Mouse (Mus musculus) heart, embryonic 13.5 days (tissue): ENCODE measurements around the gene Nucb1. TPM values are rescaled to one million over a fixed set of nuclear protein-coding genes. Genes with fewer than 3 reads are reported as not detected.
"Not testable (repeated sequence)": the region's sequence is repeated elsewhere in the genome, so short reads cannot be mapped to it uniquely, and the experiment has no call there.

Experiments used
- ATAC-seq: fragments of 200-750 bp; cut with Nextera tagmentation; 2 replicates; pipeline ENCODE4 v1.8.0; 2017; ENCODE audit warnings: moderate TSS enrichment; ENCODE audit not compliant: insufficient number of reproducible peaks, low FRiP score, low TSS enrichment; ENCODE audit errors: extremely low read depth
- H3K27ac ChIP-seq: fragments of 300-500 bp; sonication (generic); replicated peaks from 2 replicates; pipeline ENCODE4 v1.5.1; 2015; ENCODE audit warnings: moderate library complexity, mild to moderate bottlenecking, inconsistent platforms
- H3K27me3 ChIP-seq: fragments of 300-500 bp; sonication (generic); replicated peaks from 2 replicates; pipeline ENCODE4 v1.6.1; 2015; ENCODE audit warnings: mild to moderate bottlenecking, inconsistent platforms
- H3K36me3 ChIP-seq: fragments of 300-500 bp; sonication (generic); 2 replicates; pipeline ENCODE4 v1.6.1; 2015; ENCODE audit warnings: mild to moderate bottlenecking, inconsistent platforms
- H3K4me1 ChIP-seq: fragments of 300-500 bp; sonication (generic); 2 replicates; pipeline ENCODE4 v1.6.1; 2015; ENCODE audit warnings: inconsistent platforms
- H3K4me2 ChIP-seq: fragments of 300-500 bp; sonication (generic); 2 replicates; pipeline ENCODE4 v1.6.1; 2015; ENCODE audit warnings: inconsistent platforms, mild to moderate bottlenecking, moderate library complexity
- H3K4me3 ChIP-seq: fragments of 300-500 bp; sonication (generic); 2 replicates; pipeline ENCODE4 v1.5.1; 2015; ENCODE audit warnings: moderate library complexity, mild to moderate bottlenecking, inconsistent platforms
- H3K9ac ChIP-seq: fragments of 300-500 bp; sonication (generic); 2 replicates; pipeline ENCODE4 v1.6.1; 2015; ENCODE audit warnings: inconsistent platforms, mild to moderate bottlenecking, moderate library complexity
- H3K9me3 ChIP-seq: fragments of 300-500 bp; sonication (generic); 2 replicates; pipeline ENCODE4 v1.6.1; 2016; ENCODE audit warnings: inconsistent platforms
- WGBS: fragments of 180-500 bp; shearing (Covaris S2); methylation state at CpG from one replicate; pipeline ENCODE4 v1.1.7; 2015; ENCODE audit warnings: mixed read lengths; 5-methylcytosine and 5-hydroxymethylcytosine counted together
- polyA plus RNA-seq: library from polyadenylated mRNA; unstranded; fragments of >200 nt; fragmentation: Nextera tagmentation; extraction: Ambion mirVana; gene quantifications from 2 replicates; pipeline ENCODE4 v1.2.1, GENCODE M21; 2015

Gene Nucb1
- polyA plus RNA-seq, 1 experiment from 2014 or later = 175 TPM

- H3K36me3 ChIP-seq = peaks cover 19% of the 10 kb centered on the region
- no peaks in the 10 kb centered on the region for H3K27me3 ChIP-seq
- WGBS = 9% methylated on average over 37 of the region's 38 CpGs
- H3K4me1 ChIP-seq = peaks cover 29% of the 10 kb centered on the region
- H3K9ac ChIP-seq = peak within 1 kb of the TSS; percentile 84
- H3K4me3 ChIP-seq = peak within 1 kb of the TSS; percentile 62
- H3K9me3 ChIP-seq = no peaks in the 10 kb centered on the region
- H3K4me2 ChIP-seq = peak within 1 kb of the TSS; percentile 78
- peak; percentile 28; the same call in 1 of the 2 replicates for ATAC-seq
- H3K27ac ChIP-seq = peak within 1 kb of the TSS; percentile 58
Observed at GRCm38 (mm10) chr7:45488293-45489204, 21.7 kb downstream of the Nucb1 start, which contains the start of gene Dhdh. TSS of gene Dhdh (minus strand) at chr7:45488805.

DNA sequence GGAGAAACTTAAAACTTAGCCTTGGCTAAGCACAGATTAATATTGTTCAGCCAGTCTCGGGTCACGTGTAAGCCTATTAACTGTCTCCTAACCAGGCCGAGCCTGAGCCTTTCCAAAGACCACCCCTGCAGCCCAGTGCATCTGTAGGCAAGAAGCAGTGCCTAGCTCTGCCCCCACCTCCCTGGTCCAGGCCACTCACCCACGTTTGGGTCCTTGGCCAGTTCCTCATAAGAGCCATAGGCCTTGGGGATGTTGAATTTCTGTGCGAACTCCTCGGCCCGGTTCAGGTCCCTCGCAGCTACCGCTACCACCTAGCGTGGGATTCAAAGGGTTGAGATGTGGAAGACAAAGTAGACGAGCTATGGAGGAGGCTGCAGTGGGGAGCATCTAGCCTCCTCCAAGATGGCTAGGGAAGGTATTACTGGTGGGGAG is 22.3 kb downstream of the Nucb1 start:
- H3K9me3 ChIP-seq = no peaks in the 10 kb centered on the region
- peak overlapping the region; percentile 78 for H3K4me2 ChIP-seq
- no peaks in the 10 kb centered on the region for H3K27me3 ChIP-seq
- peak overlapping the region; percentile 58; the same call in 1 of the 2 replicates for H3K27ac ChIP-seq
- H3K4me3 ChIP-seq = peak overlapping the region; percentile 62
- peaks cover 29% of the 10 kb centered on the region for H3K4me1 ChIP-seq
- 42% methylated on average over 11 of the region's 11 CpGs for WGBS
- ATAC-seq = no peak
- peaks cover 12% of the 10 kb centered on the region for H3K36me3 ChIP-seq
- peak overlapping the region; percentile 84 for H3K9ac ChIP-seq

DNA sequence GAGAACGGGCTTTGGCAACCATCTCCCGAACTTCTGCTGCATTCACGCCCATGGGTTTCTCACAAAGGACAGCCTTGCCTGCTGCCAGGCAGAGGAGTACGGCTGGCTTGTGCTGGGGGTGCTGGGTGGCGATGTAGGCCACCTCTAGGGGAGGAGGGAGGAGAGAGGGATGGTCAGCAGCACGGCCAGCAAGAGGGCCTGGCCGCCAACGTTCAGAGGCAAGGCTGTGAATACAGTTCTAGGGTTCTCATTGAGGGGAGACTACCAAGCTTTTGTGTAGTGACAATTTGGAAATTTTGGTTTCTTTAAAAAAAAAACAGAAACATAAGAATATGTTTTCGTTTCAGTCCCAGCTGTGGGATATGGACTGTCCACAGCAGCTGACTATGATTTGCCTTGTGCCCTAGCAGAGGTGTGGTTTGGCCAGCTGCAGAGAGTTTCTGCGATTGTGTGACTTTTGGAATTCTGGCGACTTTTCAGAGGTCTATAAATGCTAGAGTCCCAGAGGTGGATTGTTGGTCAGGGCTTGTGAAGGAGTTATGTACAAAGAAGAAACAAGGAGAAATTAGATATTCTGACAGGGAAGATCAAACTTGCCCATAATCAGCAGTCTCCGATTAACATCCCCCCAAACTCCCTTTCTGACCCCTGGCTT is 23.3 kb downstream of the Nucb1 start, which contains the start of gene Gm45808:
Gm45808 (minus strand) TSS at position 51 of the 655 bp plus-strand sequence.
- no peak for ATAC-seq

DNA sequence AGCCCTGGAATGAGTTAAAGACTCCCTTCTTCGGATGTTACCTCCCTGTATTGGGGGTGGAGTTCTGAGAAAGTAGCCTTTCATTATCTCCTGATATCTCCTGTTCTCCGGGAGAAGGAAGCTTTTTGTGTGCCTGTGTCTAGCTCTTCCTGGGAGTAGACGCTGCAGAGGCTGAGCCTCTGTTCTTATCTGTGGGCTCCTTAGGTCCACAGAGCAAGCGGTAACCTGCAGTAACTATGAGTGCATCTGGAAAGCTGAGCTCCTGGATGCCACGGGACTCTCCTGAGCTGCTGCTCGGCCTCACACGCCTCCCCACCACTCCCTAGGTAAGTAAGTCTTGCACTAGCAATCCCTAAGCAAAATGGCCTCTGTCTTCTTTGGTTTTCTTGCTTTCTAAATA is 24.0 kb downstream of the Nucb1 start:
- H3K4me2 ChIP-seq = no peak overlapping the region
- peaks cover 24% of the 10 kb centered on the region for H3K4me1 ChIP-seq
- WGBS = 47% methylated on average over 7 of the region's 7 CpGs
- no peak for ATAC-seq
- H3K36me3 ChIP-seq = 0 out of 2 replicates have a peak, but pooled peaks cover 2% of the 10 kb centered on the region
- H3K4me3 ChIP-seq = no peak overlapping the region
- H3K9me3 ChIP-seq = no peaks in the 10 kb centered on the region
- H3K27ac ChIP-seq = no peak overlapping the region
- no peaks in the 10 kb centered on the region for H3K27me3 ChIP-seq
- H3K9ac ChIP-seq = no peak overlapping the region

More for the DNA sequence above, 23.3 kb downstream of the Nucb1 start, which contains the start of gene Gm45808:
- no peak within 1 kb of the TSS for H3K9ac ChIP-seq
- H3K36me3 ChIP-seq = peaks cover 2% of the 10 kb centered on the region; the same call in 1 of the 2 replicates
- WGBS = 83% methylated on average over 12 of the region's 12 CpGs
- no peaks in the 10 kb centered on the region for H3K27me3 ChIP-seq
- H3K27ac ChIP-seq = no peak within 1 kb of the TSS
- H3K9me3 ChIP-seq = no peaks in the 10 kb centered on the region
- no peak within 1 kb of the TSS for H3K4me3 ChIP-seq
- H3K4me1 ChIP-seq = peaks cover 29% of the 10 kb centered on the region
- peak within 1 kb of the TSS; percentile 78; the same call in 1 of the 2 replicates for H3K4me2 ChIP-seq

GRCm38 (mm10) chr7:45484985-45485384 is 25.2 kb downstream of the Nucb1 start:
- WGBS = 85% methylated on average over 5 of the region's 5 CpGs
- not testable (repeated sequence) for ATAC-seq, H3K9me3 ChIP-seq, H3K36me3 ChIP-seq, H3K27me3 ChIP-seq, H3K4me2 ChIP-seq, H3K4me3 ChIP-seq, H3K27ac ChIP-seq, H3K9ac ChIP-seq
- peaks cover 18% of the 10 kb centered on the region for H3K4me1 ChIP-seq

- Histone ChIP-seq H3K4me2 (no peak overlapping the region), H3K9me3 (no peaks in the 10 kb centered on the region), H3K27me3 (no peaks in the 10 kb centered on the region), H3K4me1 (no peaks in the 10 kb centered on the region), H3K36me3 (0 out of 2 replicates have a peak, but pooled peaks cover 5% of the 10 kb centered on the region), H3K4me3 (no peak overlapping the region), H3K27ac (no peak overlapping the region), H3K9ac (no peak overlapping the region)
- WGBS = 68% methylated on average over 1 of the region's 1 CpGs
- no peak for ATAC-seq
Observed at GRCm38 (mm10) chr7:45482166-45482565, 28.0 kb downstream of the Nucb1 start.

DNA sequence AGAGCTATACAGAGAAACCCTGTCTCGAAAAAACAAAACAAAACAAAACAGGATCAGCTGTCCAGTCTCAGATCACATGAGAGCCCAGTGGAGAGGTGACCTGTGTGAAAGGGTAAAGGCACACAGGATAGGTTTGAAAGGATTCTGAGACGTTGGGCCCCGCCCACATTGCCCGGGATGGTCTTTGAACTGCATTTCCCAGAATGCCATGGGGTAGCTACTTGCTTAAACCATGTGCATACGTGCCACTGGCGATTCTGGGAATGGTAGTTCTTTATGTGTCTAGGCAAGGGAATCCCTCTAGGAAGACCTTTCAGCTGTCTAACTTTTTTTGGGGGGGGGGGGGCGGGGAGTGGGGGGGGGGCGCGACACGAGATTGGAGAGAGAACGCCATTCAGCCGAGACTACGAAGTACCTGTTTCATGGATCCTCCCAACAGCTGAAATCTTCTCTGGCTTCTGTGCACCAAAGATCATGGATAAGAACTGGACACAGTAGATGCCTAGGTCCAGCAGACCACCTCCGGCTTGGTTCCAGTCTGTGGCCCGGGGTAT is 28.8 kb downstream of the Nucb1 start, which contains the start of gene Tulp2:
Tulp2 (plus strand) TSS at position 504 of the 554 bp plus-strand sequence.
- WGBS = 49% methylated on average over 15 of the region's 15 CpGs
- Histone ChIP-seq H3K9me3 (no peaks in the 10 kb centered on the region), H3K27me3 (no peaks in the 10 kb centered on the region), H3K4me1 (no peaks in the 10 kb centered on the region), H3K9ac (no peak within 1 kb of the TSS), H3K27ac (no peak within 1 kb of the TSS), H3K4me3 (no peak within 1 kb of the TSS), H3K4me2 (no peak within 1 kb of the TSS), H3K36me3 (0 out of 2 replicates have a peak, but pooled peaks cover 5% of the 10 kb centered on the region)
- ATAC-seq = peak; percentile 74; the same call in 1 of the 2 replicates

GRCm38 (mm10) chr7:45480310-45480709 is 29.9 kb downstream of the Nucb1 start:
- ATAC-seq, H3K27ac ChIP-seq, H3K4me3 ChIP-seq, H3K4me2 ChIP-seq, H3K27me3 ChIP-seq, H3K4me1 ChIP-seq, H3K9ac ChIP-seq, H3K36me3 ChIP-seq, H3K9me3 ChIP-seq: not testable (repeated sequence)
- WGBS = 72% methylated on average over 3 of the region's 4 CpGs

DNA sequence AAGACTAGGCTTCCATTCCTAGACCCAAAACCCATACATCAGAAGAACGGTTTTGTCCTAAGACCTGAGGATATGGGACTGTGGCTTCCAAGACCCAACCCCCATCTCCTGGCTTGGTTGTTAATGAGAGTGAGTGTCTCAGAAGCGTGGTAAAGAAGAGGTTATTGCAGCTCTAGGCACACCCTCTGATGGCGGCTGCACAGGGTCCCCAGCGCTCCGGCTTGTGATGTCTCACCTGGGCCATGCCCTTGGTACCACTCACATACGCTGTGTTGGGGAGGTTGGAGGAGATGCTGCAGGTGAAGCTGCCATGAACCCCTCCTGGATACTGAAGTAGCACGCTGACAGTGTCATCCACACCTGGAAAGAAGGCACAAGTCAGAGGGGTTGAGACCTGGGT is 31.4 kb downstream of the Nucb1 start:
- Histone ChIP-seq H3K36me3 (0 out of 2 replicates have a peak, but pooled peaks cover 4% of the 10 kb centered on the region), H3K9me3 (no peaks in the 10 kb centered on the region), H3K4me1 (0 out of 2 replicates have a peak, but pooled peaks cover 3% of the 10 kb centered on the region), H3K4me2 (no peak overlapping the region), H3K4me3 (no peak overlapping the region), H3K27ac (no peak overlapping the region), H3K27me3 (no peaks in the 10 kb centered on the region), H3K9ac (no peak overlapping the region)
- WGBS = 90% methylated on average over 7 of the region's 7 CpGs
- ATAC-seq = no peak

DNA sequence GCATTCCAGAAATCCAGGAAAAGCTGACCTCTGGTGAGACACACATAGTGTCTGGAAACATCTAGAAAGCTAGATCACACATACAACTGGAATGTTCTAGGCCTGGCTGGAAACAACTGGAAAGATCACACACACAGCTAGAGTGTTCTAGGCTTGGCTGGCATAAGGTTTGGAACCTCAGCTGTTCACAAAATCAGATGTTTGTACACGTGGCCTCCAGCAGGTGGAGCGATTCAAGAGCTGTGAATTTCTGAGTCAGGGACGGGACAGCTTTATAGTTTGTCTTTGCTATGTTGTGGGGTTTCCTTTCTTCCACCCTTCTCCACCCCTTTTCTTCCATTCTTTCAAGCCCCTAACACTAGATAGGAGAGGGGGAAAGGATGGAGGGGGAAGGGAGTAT is 33.2 kb downstream of the Nucb1 start:
- 0 out of 2 replicates have a peak overlapping the region, but pooled peaks have one; percentile 38 for H3K9ac ChIP-seq
- H3K4me3 ChIP-seq = no peak overlapping the region
- H3K9me3 ChIP-seq = no peaks in the 10 kb centered on the region
- H3K4me1 ChIP-seq = 0 out of 2 replicates have a peak, but pooled peaks cover 3% of the 10 kb centered on the region
- no peak overlapping the region for H3K27ac ChIP-seq
- 0 out of 2 replicates have a peak, but pooled peaks cover 6% of the 10 kb centered on the region for H3K36me3 ChIP-seq
- no peaks in the 10 kb centered on the region for H3K27me3 ChIP-seq
- no peak for ATAC-seq
- no peak overlapping the region for H3K4me2 ChIP-seq
- WGBS = 15% methylated on average over 3 of the region's 3 CpGs

GRCm38 (mm10) chr7:45476453-45476852 is 33.8 kb downstream of the Nucb1 start:
- Histone ChIP-seq H3K36me3 (0 out of 2 replicates have a peak, but pooled peaks cover 6% of the 10 kb centered on the region), H3K9me3 (no peaks in the 10 kb centered on the region), H3K4me2 (no peak overlapping the region), H3K4me3 (no peak overlapping the region), H3K9ac (no peak overlapping the region), H3K4me1 (0 out of 2 replicates have a peak, but pooled peaks cover 3% of the 10 kb centered on the region), H3K27ac (no peak overlapping the region), H3K27me3 (no peaks in the 10 kb centered on the region)
- WGBS = 52% methylated on average over 1 of the region's 1 CpGs
- ATAC-seq = no peak
